Mouse (Mus musculus) testis, adult 2 months (tissue): ENCODE results near the gene Syne1.

ENCODE experiments used
- CTCF ChIP-seq: fragments of 200-500 bp; IDR thresholded peaks from 2 replicates; pipeline ENCODE4 v1.5.1; 2012; ENCODE audit warnings: low read depth, mild to moderate bottlenecking, inconsistent platforms, low read length, moderate library complexity; ENCODE audit not compliant: control insufficient read depth, insufficient read depth, insufficient replicate concordance
- POLR2A ChIP-seq: fragments of 200-500 bp; IDR thresholded peaks from 2 replicates; pipeline ENCODE4 v1.6.1; 2012; ENCODE audit warnings: low read depth, mild to moderate bottlenecking, inconsistent platforms, low read length, moderate library complexity; ENCODE audit not compliant: control insufficient read depth

GRCm38 (mm10) chr10:5057661-5058060 lies 493.6 kb downstream of the Syne1 start:
- no peak for TF ChIP-seq POLR2A
- no peak for TF ChIP-seq CTCF
